Mouse (Mus musculus): Measurements from ENCODE around the gene Kcnk15.

The Kcnk15 gene

GRCm38 (mm10) chr2:163875484-163875883 is 22.0 kb downstream of the Kcnk15 start:
- no peak for DNase-seq (ENCODE audit: low spot score in 2 of 2)

- DNase-seq (ENCODE audit: low spot score in 2 of 2), result no peak
These were observed 23.5 kb downstream of the Kcnk15 start for GRCm38 (mm10) chr2:163876830-163877498.

DNA sequence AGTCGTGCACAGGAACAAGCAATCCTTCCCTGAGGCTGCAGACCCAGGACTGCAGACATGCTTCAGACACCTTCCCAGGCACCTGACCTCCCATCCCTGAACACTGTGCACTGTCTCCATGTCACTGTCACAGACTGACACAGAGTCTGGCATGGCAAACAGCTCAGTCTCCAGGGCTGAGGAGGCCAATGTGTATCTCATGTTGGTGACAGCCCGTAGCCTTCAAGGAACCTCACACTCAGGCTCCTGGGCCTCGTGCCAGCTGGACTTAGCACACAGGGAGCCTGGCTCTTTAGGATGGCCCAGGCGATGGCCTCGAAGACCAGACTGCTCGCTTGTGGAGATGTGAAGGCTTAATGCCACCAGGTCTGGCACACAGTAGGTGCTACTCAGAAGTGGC is 27.4 kb downstream of the Kcnk15 start:
- DNase-seq (ENCODE audit: low spot score in 2 of 2), result no peak

DNA sequence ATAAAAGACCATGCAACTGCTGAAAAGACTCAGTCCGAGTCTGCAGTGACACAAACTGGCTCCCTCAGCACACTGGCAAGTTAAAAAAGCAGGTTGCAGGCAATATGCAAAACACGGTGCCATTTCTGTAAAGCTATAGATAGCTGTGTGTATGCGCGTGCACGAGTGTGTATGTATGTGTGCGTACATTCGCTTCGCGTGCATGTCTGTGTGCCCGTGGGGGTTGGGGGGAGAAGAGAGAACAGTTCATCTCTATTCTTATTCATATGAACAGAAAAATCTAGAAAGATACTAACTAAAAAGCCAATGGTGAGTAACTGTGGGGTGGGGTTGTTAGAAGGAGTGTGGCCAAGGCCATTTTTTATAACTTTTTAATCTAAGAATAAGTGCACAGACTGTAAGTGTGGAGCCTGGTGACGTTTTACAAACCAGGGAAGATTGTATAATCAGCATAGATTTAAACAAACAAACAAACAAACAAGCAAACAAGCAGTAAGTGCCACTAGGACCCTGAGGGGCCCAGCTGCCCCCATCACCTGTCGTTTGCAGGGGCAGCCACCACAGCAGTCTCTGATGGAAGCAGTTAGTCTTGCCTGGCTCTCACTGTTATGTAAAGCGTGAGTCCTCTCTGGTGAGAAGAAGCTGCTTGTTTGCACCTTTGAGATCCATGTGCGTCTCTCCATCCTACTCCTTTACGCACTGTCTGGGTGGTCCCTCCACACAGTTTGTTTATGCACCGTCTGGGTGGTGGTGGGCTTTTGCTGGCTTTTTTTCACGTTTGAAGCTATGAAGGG is 29.6 kb downstream of the Kcnk15 start:
- no peak for DNase-seq (ENCODE audit: low spot score in 2 of 2)

DNA sequence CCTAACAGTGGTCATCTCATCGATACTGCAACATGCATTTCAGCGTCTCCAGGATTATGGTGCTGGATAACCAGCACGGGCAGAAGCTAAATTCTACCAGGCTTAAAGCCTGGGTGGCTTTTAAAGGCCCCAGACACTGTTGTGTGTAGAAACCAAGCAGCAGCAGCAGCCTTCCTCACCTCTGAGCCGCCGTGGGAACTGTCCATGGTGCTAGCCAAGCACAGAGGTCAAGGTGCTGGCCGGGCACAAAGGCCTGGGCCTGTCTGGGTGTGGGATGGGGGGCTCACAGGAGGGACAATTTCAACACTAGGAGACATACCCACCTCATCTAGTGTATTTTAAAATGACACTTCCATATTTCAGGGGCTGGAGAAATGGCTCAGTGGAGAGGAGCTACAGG is 36.0 kb downstream of the Kcnk15 start:
- peak in 1 of 2 experiments; percentile 4 for DNase-seq (ENCODE audit: low spot score in 2 of 2)

DNA sequence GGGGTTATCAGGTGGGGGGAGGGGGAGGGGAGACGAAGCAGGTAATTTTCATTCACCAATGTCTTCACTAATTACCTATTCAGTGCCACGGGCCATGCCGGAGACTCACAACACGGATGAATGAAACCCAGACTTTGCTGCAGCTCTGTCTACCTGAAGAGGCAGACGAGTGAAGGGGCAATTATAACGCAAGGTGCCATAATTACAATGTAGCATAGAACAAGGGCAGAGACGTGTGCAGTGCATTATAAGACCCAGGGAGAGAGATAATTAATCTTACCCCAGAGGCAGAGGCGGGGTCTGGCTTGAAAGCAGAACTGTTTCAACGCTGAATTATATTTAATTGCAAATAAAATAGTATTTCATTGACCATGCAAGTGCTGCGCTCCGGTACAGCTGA is 37.1 kb downstream of the Kcnk15 start:
- no peak for DNase-seq (ENCODE audit: low spot score in 2 of 2)

DNA sequence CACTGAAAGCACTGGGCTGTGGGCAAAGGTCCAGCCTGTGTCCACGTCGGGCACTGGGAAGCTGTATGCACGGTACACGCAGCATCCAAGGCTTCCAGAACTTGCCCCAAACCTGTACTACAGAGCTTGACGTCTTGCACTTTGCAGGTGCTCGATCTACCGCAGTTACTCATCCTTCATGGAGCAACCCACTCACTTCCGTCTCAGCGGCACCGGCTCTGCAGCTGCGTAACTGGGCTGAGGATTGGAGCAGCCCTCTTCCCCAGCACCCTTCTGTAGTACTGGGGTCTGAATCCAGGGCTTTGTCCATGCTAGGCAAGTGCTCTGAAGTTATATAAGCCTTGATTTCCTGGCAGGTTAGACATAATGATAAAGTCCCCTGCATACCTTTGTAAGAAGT is 37.8 kb downstream of the Kcnk15 start:
- no peak for DNase-seq (ENCODE audit: low spot score in 2 of 2)

- no peak for DNase-seq (ENCODE audit: low spot score in 2 of 2)
These were observed 40.3 kb downstream of the Kcnk15 start for GRCm38 (mm10) chr2:163893446-163894370.

DNA sequence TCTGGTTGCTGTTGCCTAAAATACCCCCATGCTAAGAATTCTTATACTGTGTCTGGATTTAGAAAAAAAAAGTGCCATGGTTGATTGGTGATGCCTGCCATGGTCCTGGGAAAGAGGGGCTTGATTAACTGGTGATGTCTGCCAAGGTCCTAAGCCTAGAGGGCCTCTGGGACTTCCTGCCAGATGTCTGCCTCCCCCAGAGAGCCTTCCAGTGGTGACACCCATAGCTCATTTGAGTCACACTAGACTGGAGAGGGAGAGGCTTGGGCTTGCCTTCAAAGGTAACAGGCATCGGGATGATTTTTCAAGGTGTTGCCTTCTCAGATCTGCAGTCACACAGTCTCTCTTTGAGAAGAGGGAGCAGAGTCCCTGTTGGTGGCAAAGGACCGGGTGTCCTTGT is 41.7 kb downstream of the Kcnk15 start:
- DNase-seq (ENCODE audit: low spot score in 2 of 2), result no peak

- no peak for DNase-seq (ENCODE audit: low spot score in 2 of 2)
These were observed 43.6 kb downstream of the Kcnk15 start for GRCm38 (mm10) chr2:163897026-163897425.

GRCm38 (mm10) chr2:163897988-163898535 is 44.6 kb downstream of the Kcnk15 start:
- DNase-seq (ENCODE audit: low spot score in 2 of 2), result no peak

- no peak for DNase-seq (ENCODE audit: low spot score in 2 of 2)
These were observed 46.5 kb downstream of the Kcnk15 start for GRCm38 (mm10) chr2:163899910-163900411.

- DNase-seq (ENCODE audit: low spot score in 2 of 2), result no peak
These were observed 47.6 kb downstream of the Kcnk15 start for GRCm38 (mm10) chr2:163901043-163901442.

DNA sequence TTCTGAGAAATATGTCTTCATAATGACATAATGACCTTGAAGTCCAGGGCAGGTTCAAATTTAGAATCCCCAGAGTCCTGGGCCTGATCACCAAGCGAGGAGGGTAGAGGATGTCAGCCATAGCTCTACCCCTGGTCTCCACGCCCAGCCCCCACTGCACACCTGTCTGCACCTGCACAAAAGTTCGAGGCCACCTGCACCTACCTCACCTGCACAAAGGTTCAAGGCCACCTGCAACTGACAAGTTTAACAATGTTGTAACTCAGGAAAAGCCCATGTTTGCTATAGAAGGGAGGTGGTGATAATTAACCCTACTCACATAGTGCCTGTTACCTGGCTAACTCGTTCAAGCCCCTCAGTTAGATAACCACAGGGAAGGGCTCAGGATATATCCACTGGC is 49.0 kb downstream of the Kcnk15 start:
- no peak for DNase-seq (ENCODE audit: low spot score in 2 of 2)

DNA sequence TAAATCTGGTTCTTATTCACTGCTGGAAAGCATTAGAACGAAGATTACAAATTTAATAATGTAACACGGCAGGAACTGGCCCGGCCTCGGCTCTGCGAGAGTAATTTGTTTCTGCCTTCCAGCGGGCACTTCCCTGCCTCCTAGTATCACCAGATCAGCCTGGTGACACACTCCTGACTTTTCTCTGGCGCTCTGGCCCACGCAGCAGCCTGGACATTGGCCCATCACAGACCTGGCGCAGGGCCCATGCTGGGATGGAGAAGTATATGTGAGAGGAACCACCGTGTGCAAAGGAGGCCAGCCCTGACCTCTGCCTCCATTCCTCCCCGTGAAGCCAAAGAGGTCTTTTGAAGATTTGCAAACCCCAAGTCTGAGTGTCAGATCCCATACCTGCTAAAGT is 50.0 kb downstream of the Kcnk15 start:
- DNase-seq (ENCODE audit: low spot score in 2 of 2), result no peak

- no peak for DNase-seq (ENCODE audit: low spot score in 2 of 2)
These were observed 50.9 kb downstream of the Kcnk15 start for GRCm38 (mm10) chr2:163904323-163904722.

- DNase-seq (ENCODE audit: low spot score in 2 of 2), result no peak
These were observed 53.7 kb downstream of the Kcnk15 start for GRCm38 (mm10) chr2:163907131-163907530.
